Mouse (Mus musculus) gastrocnemius, adult 8-10 months (tissue): ENCODE data around the gene Kif16b. TPM values are rescaled to one million over a fixed set of nuclear protein-coding genes. Genes with fewer than 3 reads are reported as not detected.
"Not testable (repeated sequence)": the region's sequence is repeated elsewhere in the genome, so short reads cannot be mapped to it uniquely, and the experiment has no call there.

Experiments
- DNase-seq, 2 experiments: peaks; one replicate each; pipeline ENCODE4 v3.0.0; 2022; ENCODE audit warnings: low spot score in 2 of 2
- total RNA-seq, 4 experiments: library from RNA; stranded (reverse); gene quantifications; 2 replicates each; pipeline ENCODE4 v1.2.4; 2022

Kif16b gene
- total RNA-seq, 4 experiments from 2014 or later, result 34.5 to 50.7 (median 42.1) TPM

DNA sequence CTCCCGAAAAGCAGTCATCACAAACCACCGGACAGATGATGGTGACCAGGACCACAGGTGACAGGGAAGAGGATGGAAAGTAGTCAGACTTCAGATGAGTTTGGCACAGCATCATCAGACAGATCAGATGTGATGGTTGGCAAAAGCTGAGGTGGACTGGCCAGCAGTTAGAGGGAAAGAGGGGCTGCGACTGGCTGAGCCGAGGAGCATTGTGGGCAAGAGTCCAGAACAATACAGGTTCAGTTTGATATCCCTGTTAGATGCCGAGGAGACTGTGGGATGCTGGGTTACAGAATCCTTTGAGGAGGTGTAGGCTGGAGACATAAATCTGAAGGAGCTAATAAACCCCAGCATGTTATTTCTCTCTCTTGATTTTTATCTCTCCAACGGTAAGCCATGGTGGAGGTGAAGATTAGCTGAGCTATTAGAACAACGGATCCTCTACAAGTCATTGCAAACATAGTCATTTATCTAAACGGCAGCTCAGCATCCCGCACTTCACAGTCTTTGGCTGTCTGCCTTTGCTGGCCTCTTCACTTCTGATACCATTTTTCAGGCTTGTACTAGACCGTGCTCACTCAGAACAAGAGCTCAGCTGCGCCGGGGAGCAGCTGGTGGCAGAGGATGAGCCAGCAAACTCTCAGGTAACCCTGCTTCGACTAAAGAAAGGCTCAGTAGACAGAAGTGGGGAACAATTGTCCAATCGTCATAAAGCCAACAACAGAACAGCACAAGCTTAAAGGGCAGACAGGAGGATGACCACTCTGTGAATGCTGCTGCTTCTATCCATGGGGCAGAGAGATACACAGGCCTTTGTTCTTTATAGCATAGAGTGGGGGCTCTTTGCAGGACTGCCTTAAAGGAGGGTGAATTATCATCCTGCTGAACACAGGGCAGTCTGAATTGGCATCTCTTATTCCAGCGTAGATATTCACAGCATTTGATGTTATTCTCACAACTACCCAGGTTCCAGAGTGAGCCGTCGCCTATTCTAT lies 304.9 kb downstream of the Kif16b start:
- DNase-seq, result no peak

DNA sequence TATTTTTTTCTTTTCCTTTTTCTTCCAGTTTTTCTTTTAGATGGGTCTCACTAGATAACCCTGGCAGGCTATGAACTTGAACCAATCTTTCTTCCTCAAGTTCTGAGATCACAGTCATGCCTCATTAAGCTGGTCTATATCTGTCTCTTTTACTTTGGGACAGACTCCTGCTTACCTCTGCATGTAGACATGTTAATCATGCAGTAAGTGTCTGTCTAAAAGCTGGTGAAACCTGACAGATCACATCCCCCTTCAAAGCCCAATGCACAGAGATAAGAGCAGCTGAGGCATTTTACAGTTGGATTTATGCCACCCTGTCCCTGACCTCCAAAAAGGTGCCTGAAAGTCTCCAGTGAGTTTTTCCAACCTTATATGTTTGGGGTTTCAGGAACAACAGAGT lies 310.4 kb downstream of the Kif16b start:
- no peak for DNase-seq

DNA sequence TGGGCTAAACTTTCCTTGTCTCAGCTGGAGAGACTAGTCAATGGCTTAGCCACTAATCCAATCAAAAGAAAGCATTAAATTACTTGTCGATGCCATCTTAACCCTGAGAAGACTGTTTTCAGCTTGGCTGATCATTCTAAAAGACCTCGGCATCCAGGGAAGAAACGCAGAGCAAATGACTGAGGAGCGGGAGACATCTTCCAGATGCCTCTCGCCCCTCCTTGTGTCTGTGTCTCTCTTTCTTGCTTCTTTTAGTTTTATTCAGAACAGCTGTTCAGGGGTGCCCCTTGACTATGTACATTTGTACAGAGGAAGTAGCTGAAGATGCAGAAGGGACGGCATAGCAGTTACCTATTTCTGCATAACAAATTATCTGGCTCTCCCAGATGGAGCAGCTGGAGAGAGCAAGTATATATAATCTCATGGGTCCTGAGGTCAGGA lies 311.0 kb downstream of the Kif16b start:
- no peak for DNase-seq

DNA sequence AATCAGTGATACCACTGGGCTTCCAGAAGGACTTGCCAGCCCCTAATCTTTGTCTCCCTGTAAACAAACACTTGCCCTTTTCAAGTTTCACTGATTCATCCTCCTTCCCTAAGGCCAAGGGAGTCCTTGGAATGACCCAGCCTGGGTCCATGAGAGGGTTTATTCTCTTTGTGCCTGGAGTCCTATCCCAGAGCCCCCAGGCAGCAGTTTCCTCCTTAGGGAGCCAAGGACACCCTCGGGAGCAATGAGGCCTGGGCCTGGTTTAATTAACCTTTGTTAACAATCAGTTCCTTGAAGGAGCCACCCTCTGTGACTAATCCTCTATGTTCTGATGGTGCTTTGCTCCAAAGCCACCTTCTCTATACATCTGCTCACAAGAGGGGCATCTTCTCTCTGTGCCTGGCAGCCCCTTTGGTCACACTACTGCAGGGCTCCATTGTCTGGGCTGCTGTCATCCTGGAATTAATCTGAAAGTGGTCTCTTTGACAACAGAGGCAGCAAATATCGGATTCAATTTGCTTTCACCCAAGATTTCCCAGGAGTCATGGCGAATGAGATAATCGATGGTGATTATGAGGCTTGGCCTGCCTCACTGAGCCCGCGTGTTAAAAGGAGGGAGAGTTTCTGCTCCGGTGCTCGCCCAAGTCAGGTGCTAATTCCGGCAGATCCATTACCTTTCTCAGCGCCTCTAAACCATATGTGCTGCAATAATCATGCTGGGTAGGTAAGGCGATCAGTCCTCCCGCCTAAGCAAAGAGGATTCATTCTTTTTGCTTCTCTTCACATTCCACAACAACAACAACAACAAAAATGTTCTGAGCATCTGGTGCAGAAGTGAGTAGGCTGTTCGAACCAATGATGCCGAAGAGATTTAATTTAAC lies 311.7 kb downstream of the Kif16b start:
- no peak for DNase-seq

DNA sequence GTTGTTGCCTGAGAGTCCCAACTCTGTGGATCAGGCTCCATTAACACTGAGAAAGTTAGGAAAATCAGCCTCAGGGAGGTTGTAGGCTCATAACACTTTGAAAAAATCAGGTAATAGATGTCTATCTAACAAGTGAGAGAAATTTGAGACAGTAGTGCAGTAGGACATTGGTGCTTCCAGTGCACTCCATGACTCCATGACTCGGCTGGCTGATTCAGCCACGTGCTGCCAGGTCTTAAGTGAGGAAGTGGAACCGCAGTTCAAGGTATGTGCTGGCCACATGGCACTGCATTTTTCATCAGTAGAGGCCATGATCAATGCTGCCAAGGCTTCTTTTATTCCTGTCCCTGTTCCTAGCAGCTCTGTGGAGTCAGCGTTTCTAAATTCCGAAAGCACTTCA lies 315.5 kb downstream of the Kif16b start:
- DNase-seq, result no peak

DNA sequence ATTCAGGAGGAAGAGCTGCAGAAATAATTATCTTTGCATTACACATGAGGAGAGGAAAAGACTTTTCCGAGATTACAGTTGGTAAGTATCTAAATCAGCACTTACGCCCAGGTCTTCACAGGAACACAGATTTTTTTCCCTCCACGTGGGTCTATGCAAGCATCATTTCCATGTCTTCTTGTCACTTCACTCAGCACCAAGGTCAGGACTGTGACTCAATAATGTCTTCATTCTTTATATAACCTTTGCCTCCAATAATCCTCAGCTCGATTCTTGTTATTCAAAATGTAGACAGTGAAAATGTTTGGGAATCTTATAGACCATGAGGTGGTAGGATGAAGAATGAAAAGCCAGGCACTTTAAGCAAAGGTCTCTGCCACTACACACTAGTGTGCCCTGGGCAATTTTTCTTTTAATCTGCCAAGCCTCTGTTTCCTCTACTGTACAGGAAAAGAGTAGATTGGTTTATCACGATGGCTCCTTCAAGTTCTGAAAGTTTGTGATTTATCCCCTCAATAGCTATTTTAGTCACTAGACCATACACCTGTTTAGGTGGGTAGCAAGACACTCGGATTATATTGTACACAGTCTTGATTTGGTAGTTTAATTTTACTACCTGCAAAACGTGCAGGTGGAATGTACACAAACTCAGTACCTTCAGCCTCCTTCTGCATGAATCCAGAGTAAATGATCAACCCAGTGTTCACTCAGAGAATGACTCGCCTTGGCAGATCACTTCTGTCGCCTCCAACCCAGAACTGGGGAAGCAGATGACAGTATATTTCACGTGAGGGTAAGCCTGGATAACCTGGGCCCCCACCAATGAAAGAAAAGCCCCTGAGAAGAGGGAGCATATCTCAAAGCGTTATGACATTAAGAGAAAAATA lies 316.2 kb downstream of the Kif16b start:
- DNase-seq, result no peak

DNA sequence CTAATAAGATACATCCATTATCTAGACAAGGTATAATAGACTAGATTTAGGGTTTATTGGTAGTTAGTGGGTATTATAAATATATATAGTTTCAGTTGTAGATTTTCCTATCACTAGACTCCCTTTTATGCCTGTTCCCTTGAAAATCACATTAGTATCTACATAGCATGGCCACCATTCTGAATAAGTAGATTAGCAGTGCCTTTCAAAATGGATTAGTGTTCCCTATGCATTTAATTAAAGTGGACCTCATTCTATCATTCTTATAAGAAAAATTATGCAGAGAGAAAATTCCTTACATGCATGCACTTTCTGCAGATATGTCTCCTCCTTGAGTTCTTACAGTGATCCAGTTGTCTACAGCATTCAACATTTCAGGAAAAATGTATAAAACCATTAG lies 320.9 kb downstream of the Kif16b start:
- DNase-seq, result no peak

DNA sequence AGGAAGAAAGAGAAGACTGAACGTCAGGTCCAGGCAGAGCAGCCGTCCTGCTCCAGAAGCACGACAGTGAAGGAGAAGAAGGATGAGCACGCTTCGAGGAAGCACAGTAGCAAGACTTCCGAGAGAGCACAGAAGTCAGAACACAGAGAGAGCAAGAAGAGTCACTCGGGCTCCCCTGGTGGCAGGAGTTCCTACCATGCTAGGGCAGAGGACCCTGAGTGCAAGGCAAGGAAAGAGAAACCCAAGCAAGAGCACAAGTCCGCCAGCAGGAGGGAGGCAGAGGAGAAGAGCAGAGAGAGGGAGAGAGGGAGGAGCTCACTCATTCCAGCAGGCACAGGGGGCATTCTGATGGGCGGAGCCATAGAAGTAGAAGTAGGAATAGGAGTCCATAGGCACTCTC lies 323.9 kb downstream of the Kif16b start:
- not testable (repeated sequence) for DNase-seq

DNA sequence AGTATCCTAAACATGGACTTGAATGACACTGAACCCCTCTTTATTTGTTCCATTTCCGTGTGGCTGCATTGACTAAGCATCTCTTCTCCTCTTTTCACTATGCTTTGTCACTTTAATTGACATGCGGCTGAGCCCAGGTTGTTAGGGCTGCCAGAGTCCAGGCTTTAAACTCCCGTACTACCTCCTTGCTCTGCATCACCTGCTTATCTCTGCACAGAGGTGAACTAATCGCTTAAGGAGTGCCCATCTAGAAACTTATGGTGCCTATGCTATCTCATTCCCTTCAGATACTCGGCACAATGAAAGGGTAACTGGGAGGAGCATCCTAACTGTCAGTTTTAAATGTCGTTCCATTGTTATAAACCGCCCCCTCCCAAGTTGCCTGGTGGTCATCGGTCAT lies 331.6 kb downstream of the Kif16b start:
- no peak for DNase-seq

Other genes with a start within 250 kb of the Kif16b start
- 10 to 100 TPM; 14.0 to 21.1 (median 17.6) TPM for gene Snrpb2, start 161.5 kb upstream of the Kif16b start, total RNA-seq
- not detected for gene Otor, start 176.9 kb upstream of the Kif16b start, total RNA-seq